Mouse (Mus musculus): Measurements from ENCODE around the gene Cd72.

Cd72 gene

DNA sequence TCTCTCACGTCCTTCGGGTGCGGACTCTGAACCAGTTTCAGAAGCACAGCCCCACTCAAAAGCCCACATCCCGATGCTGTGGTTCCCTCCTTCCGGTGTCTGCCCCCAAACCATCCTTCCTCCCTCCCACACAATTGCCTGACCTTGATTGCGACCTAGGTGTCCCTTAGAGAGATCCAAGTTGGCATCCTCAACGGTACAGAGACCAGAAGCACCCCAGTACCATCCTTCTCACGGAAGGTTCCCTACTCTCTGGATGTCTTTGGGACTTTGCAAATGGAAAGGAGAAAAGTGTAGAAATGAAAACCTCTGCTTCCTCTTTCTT is 24.1 kb upstream of the Cd72 start:
- no peak for ATAC-seq (ENCODE audit: low TSS enrichment)

- peak; percentile 98 for ATAC-seq (ENCODE audit: low TSS enrichment)
These were observed 23.6 kb upstream of the Cd72 start for GRCm38 (mm10) chr4:43477857-43478533.

- ATAC-seq (ENCODE audit: low TSS enrichment), result no peak
These were observed 22.2 kb upstream of the Cd72 start for GRCm38 (mm10) chr4:43476604-43477003.

DNA sequence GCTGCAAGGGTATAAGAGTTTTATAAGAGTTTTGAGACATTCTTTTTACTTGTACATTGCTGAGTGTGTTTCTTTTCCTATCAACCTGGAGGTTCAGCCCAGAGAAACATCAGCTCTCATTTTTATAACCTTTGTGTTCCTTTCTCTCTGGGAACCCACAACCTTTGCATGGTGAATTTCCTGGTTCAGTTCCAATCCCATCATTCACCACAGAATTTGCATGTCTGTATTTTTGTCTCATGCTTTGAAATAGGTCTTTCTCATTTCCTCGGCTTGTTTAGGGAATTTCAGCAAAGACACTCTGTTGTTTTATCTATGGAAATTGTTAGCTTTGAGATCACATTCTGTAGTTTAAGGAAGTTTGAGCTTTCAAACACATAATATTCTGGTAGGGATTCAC is 19.2 kb upstream of the Cd72 start:
- no peak for ATAC-seq (ENCODE audit: low TSS enrichment)

DNA sequence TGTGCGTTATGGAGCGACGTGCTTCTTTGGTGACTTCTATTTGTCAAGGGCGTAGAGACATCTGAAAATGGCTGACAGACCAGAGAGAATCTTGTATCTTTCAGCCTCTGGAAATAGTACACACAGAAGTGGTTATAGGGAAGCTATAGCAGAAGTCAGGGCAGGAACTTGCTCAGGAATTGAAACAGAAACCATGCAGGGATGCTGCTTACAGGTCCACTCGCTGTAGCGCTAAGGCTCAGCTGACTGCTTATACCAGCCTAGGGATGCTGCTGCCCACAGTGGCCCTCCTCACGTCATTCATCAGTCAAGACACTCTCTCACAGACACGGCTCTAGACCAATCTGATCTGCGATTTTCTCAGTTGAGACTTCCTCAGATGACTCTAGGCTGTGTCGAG is 15.9 kb upstream of the Cd72 start:
- ATAC-seq (ENCODE audit: low TSS enrichment), result no peak

DNA sequence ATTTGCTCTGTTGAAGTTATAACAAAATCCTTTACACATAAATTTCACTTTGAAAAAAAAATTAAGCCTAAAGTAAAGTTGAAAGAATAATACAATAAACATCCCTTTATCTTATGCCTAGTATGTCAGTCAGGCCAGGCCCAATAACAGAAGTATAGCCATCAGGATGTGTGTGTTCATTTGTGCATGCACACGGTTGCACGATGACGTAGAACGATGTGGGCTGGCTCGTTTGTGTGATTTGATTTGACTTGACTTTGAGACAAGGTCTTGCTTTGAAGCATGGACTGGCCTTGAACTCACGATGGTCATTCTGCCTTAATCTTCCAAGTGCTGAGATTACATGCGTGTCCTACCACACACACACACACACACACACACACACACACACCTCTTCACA is 12.4 kb upstream of the Cd72 start:
- no peak for ATAC-seq (ENCODE audit: low TSS enrichment)

DNA sequence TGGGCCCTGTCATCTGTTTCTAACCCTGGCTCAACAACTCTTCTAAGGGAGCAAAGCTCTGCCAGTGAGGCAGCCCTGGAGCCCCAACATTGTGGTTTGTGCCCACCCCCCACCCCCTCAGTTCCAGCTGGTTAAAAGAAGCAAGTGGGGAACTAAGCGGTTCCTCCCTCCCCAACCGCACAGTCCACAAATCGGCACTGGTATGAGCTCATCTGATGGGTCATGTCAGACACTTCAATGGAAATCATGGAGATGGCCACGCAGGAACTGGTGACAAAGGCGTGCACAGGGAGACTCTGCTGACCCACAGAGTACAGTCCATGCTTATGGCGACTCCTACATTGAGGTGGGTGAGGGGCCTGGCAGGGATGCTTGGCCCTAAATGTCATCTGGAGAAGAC is 11.5 kb upstream of the Cd72 start:
- no peak for ATAC-seq (ENCODE audit: low TSS enrichment)

GRCm38 (mm10) chr4:43463102-43463501 is 8.7 kb upstream of the Cd72 start:
- no peak for ATAC-seq (ENCODE audit: low TSS enrichment)

- ATAC-seq (ENCODE audit: low TSS enrichment), result no peak
These were observed 2.7 kb upstream of the Cd72 start for GRCm38 (mm10) chr4:43457124-43457523.

- no peak for ATAC-seq (ENCODE audit: low TSS enrichment)
These were observed 2.0 kb upstream of the Cd72 start for GRCm38 (mm10) chr4:43456470-43456869.

- ATAC-seq (ENCODE audit: low TSS enrichment), result no peak
These were observed 1.0 kb downstream of the Cd72 start for GRCm38 (mm10) chr4:43453413-43453812.

- no peak for ATAC-seq (ENCODE audit: low TSS enrichment)
These were observed 2.1 kb downstream of the Cd72 start for GRCm38 (mm10) chr4:43452315-43452714.

- ATAC-seq (ENCODE audit: low TSS enrichment), result no peak
These were observed 5.9 kb downstream of the Cd72 start for GRCm38 (mm10) chr4:43448554-43448953.

DNA sequence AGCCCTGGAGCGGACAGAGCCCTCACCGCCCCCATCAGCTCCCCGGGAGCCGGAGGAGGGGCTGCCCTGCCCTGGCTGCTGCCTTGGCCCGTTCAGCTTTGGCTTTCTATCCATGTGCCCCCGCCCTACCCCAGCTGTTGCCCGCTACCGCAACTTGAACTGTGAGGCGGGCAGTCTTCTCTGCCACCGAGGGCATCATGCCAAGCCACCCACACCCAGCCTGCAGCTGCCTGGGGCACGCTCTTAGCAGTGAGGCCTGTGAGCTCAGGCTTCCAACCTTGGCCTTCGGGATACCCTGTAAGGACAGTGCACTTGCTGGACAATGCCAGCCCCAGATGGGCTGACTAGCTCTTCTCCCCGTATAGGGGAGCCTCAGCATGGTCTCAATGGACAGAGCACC is 7.2 kb downstream of the Cd72 start:
- no peak for ATAC-seq (ENCODE audit: low TSS enrichment)

GRCm38 (mm10) chr4:43443511-43443910 is 10.9 kb downstream of the Cd72 start:
- peak; percentile 1; the same call in 1 of the 2 replicates for ATAC-seq (ENCODE audit: low TSS enrichment)

DNA sequence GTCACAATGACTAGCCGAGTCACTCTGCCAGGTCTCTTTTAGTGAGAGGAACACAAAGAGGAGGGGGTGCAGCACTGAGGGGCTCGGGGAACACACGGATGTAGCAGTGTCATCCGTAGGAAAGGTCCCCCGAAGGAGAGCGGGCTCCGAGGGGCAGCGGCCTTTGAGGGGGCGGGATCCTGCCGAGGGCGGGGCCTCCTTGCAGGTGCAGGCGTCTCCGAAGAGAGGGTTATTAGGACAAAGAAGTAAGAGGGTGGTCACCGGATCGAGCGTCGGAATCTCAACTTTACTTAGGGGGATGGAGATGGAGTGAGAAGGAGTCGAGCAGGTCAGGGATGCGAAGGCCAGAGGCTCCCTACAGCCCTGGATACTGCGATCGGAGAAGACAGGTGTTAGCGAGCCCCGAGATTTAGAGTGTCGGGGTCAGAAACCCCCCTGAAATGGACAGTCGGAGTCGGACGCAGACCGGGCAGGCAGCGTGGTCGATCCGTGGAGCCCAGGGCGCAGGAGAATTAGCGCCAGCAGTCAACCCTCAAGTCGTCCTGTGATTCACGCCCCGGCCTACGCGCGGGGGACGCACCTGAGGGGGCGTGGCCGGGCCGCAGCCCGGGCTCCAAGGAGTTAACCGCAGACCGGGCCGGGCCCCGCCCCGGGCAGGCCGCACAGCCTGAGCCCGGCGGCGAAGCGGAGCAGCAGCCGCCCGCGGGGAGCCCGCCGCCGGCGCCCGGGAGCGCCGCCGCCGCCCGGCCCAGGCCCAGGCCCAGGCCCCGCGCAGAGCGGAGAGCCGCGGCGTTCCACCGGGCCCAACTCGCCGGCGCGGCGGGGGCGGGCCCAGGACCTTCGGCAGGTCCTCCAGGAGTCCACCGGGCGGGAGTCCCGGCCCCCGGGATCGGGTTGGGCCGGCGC is 11.7 kb downstream of the Cd72 start:
- peak; percentile 58 for ATAC-seq (ENCODE audit: low TSS enrichment)

DNA sequence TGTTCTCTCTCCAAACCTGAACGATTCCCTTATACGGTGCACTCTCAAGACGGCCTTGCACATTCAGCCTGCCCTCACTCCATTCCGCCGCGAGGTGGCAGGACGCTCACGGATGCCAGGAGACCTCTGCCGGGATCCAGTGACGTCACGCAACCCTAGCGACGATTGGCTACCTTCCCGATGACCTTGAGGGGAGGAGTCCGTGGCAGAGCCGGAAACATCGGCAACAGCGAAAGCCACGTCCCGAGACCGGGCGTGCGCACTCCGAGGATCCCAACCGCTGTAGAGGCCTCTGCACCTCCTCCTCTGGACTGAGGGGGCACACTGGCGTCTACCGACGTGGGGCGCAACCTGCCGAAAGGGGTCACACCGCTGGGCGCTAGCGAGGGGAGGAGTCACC is 12.4 kb downstream of the Cd72 start:
- ATAC-seq (ENCODE audit: low TSS enrichment), result peak; percentile 82

- ATAC-seq (ENCODE audit: low TSS enrichment), result 0 out of 2 replicates have a peak, but pooled peaks have one; percentile 1
These were observed 12.8 kb downstream of the Cd72 start, which contains the start of gene Tesk1 for GRCm38 (mm10) chr4:43441639-43442038. Gene Tesk1 (plus strand): TSS chr4:43441939.

GRCm38 (mm10) chr4:43432832-43433231 is 21.6 kb downstream of the Cd72 start:
- ATAC-seq (ENCODE audit: low TSS enrichment), result no peak

- ATAC-seq (ENCODE audit: low TSS enrichment), result peak; percentile 80
These were observed 22.7 kb downstream of the Cd72 start for GRCm38 (mm10) chr4:43431690-43432089.

DNA sequence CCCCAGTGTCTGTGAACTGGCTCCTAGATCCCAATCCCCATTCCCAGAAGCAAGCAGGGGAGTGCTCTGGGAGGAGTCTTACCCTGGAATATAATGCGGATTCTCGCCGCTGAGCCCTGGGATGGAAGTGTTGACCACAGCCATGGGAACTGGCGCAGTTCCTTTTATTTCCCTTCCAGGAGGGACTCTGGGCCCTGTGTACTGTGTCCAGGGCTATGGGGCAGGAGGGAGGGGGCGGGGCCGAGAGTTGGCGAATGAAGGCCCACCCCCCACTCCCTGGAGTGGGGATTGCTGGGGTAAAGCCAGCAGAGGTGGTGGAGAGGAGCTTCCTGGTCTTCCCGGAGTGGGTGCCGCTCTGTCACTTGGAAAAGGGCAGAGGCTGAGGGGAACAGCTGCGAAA is 25.5 kb downstream of the Cd72 start, which contains the start of gene Fam166b:
Gene Fam166b (minus strand): TSS at position 189 of the 400 bp plus-strand sequence.
- ATAC-seq (ENCODE audit: low TSS enrichment), result no peak

GRCm38 (mm10) chr4:43428180-43428861 is 26.1 kb downstream of the Cd72 start:
- peak; percentile 14; the same call in 1 of the 2 replicates for ATAC-seq (ENCODE audit: low TSS enrichment)

Measured in frontal cortex, adult (tissue).